Mouse (Mus musculus): Measurements from ENCODE around the gene Coa3. TPM values are rescaled to one million over a fixed set of nuclear protein-coding genes. Genes with fewer than 3 reads are reported as not detected.

Coa3 gene
- total and polyA plus RNA-seq, 2 experiments: 74.7 to 289 TPM

GRCm38 (mm10) chr11:101246702-101247012 lies 32.3 kb downstream of the Coa3 start:
- Histone ChIP-seq H3K9ac (ENCODE audit: low read depth, low read length) (peak overlapping the region; percentile 87), H3K79me2 (ENCODE audit: control insufficient read depth, insufficient read depth, low read length) (no peaks in the 10 kb centered on the region)

GRCm38 (mm10) chr11:101245855-101246701 lies 32.8 kb downstream of the Coa3 start, which contains the start of gene Ramp2:
Gene Ramp2, plus strand, starts transcription at chr11:101246028.
- peak within 1 kb of the TSS; percentile 97 for H3K4me3 ChIP-seq (ENCODE audit: insufficient read depth, low read depth, low read length)
- DNase-seq (ENCODE audit: extremely low read depth, low read depth, low spot score): no peak
- no peaks in the 10 kb centered on the region for H3K36me3 ChIP-seq (ENCODE audit: control insufficient read depth, insufficient read depth, low read length)
- H3K79me2 ChIP-seq (ENCODE audit: control insufficient read depth, insufficient read depth, low read length): no peaks in the 10 kb centered on the region
- TF ChIP-seq CTCF (IDR thresholded peaks at IDR 0.05; ENCODE audit: low read depth, low read length) (no peak), POLR2A (IDR thresholded peaks at IDR 0.05; ENCODE audit: extremely low read depth, insufficient read depth, low read length) (no peak)
- H3K4me1 ChIP-seq (ENCODE audit: control insufficient read depth, insufficient read depth, low read length): peaks cover 1% of the 10 kb centered on the region; the same call in 1 of the 2 replicates
- peaks cover 8% of the 10 kb centered on the region; the same call in 1 of the 2 replicates for H3K27me3 ChIP-seq (ENCODE audit: control insufficient read depth, insufficient read depth, low read length)
- H3K9ac ChIP-seq (ENCODE audit: low read depth, low read length): peak within 1 kb of the TSS; percentile 87
- peak within 1 kb of the TSS; percentile 83 for H3K27ac ChIP-seq (replicated peaks; ENCODE audit: insufficient read depth, low read depth, low read length)
- 7% methylated on average over 61 of the region's 63 CpGs for WGBS

More at GRCm38 (mm10) chr11:101246702-101247012, 32.3 kb downstream of the Coa3 start:
- Histone ChIP-seq H3K4me3 (ENCODE audit: insufficient read depth, low read depth, low read length) (peak overlapping the region; percentile 97), H3K27ac (replicated peaks; ENCODE audit: insufficient read depth, low read depth, low read length) (peak overlapping the region; percentile 70), H3K4me1 (ENCODE audit: control insufficient read depth, insufficient read depth, low read length) (peaks cover 1% of the 10 kb centered on the region; the same call in 1 of the 2 replicates), H3K36me3 (ENCODE audit: control insufficient read depth, insufficient read depth, low read length) (no peaks in the 10 kb centered on the region), H3K27me3 (ENCODE audit: control insufficient read depth, insufficient read depth, low read length) (peaks cover 8% of the 10 kb centered on the region; the same call in 1 of the 2 replicates)
- no peak for DNase-seq (ENCODE audit: extremely low read depth, low read depth, low spot score)
- TF ChIP-seq CTCF (IDR thresholded peaks at IDR 0.05; ENCODE audit: low read depth, low read length) (no peak), POLR2A (IDR thresholded peaks at IDR 0.05; ENCODE audit: extremely low read depth, insufficient read depth, low read length) (no peak)
- WGBS: 61% methylated on average over 7 of the region's 7 CpGs

GRCm38 (mm10) chr11:101245071-101245470 lies 33.8 kb downstream of the Coa3 start:
- no peaks in the 10 kb centered on the region for H3K79me2 ChIP-seq (ENCODE audit: control insufficient read depth, insufficient read depth, low read length)
- H3K27ac ChIP-seq (replicated peaks; ENCODE audit: insufficient read depth, low read depth, low read length): peak overlapping the region; percentile 26; the same call in 1 of the 2 replicates
- TF ChIP-seq CTCF (IDR thresholded peaks at IDR 0.05; ENCODE audit: low read depth, low read length) (no peak), POLR2A (IDR thresholded peaks at IDR 0.05; ENCODE audit: extremely low read depth, insufficient read depth, low read length) (no peak)
- H3K4me1 ChIP-seq (ENCODE audit: control insufficient read depth, insufficient read depth, low read length): peaks cover 1% of the 10 kb centered on the region; the same call in 1 of the 2 replicates
- 25% methylated on average over 4 of the region's 4 CpGs for WGBS
- peaks cover 8% of the 10 kb centered on the region; the same call in 1 of the 2 replicates for H3K27me3 ChIP-seq (ENCODE audit: control insufficient read depth, insufficient read depth, low read length)
- H3K36me3 ChIP-seq (ENCODE audit: control insufficient read depth, insufficient read depth, low read length): no peaks in the 10 kb centered on the region
- no peak overlapping the region for H3K4me3 ChIP-seq (ENCODE audit: insufficient read depth, low read depth, low read length)
- no peak overlapping the region for H3K9ac ChIP-seq (ENCODE audit: low read depth, low read length)
- DNase-seq (ENCODE audit: extremely low read depth, low read depth, low spot score): peak; percentile 69

GRCm38 (mm10) chr11:101238071-101238647 lies 40.8 kb downstream of the Coa3 start:
- H3K27me3 ChIP-seq (ENCODE audit: control insufficient read depth, insufficient read depth, low read length): no peaks in the 10 kb centered on the region
- no peak overlapping the region for H3K9ac ChIP-seq (ENCODE audit: low read depth, low read length)
- no peaks in the 10 kb centered on the region for H3K4me1 ChIP-seq (ENCODE audit: control insufficient read depth, insufficient read depth, low read length)
- DNase-seq (ENCODE audit: extremely low read depth, low read depth, low spot score): no peak
- H3K79me2 ChIP-seq (ENCODE audit: control insufficient read depth, insufficient read depth, low read length): no peaks in the 10 kb centered on the region
- no peaks in the 10 kb centered on the region for H3K36me3 ChIP-seq (ENCODE audit: control insufficient read depth, insufficient read depth, low read length)
- no peak overlapping the region for H3K4me3 ChIP-seq (ENCODE audit: insufficient read depth, low read depth, low read length)
- no peak overlapping the region for H3K27ac ChIP-seq (replicated peaks; ENCODE audit: insufficient read depth, low read depth, low read length)
- WGBS: 66% methylated on average over 5 of the region's 5 CpGs
- no peak for TF ChIP-seq CTCF (IDR thresholded peaks at IDR 0.05; ENCODE audit: low read depth, low read length)

GRCm38 (mm10) chr11:101236782-101237181 lies 42.1 kb downstream of the Coa3 start:
- no peak overlapping the region for H3K27ac ChIP-seq (replicated peaks; ENCODE audit: insufficient read depth, low read depth, low read length)
- no peak for DNase-seq (ENCODE audit: extremely low read depth, low read depth, low spot score)
- TF ChIP-seq CTCF (IDR thresholded peaks at IDR 0.05; ENCODE audit: low read depth, low read length): no peak
- TF ChIP-seq POLR2A (IDR thresholded peaks at IDR 0.05; ENCODE audit: extremely low read depth, insufficient read depth, low read length): no peak
- no peaks in the 10 kb centered on the region for H3K27me3 ChIP-seq (ENCODE audit: control insufficient read depth, insufficient read depth, low read length)
- no peak overlapping the region for H3K4me3 ChIP-seq (ENCODE audit: insufficient read depth, low read depth, low read length)
- no peak overlapping the region for H3K9ac ChIP-seq (ENCODE audit: low read depth, low read length)
- no peaks in the 10 kb centered on the region for H3K4me1 ChIP-seq (ENCODE audit: control insufficient read depth, insufficient read depth, low read length)
- WGBS: 96% methylated on average over 5 of the region's 5 CpGs
- H3K36me3 ChIP-seq (ENCODE audit: control insufficient read depth, insufficient read depth, low read length): no peaks in the 10 kb centered on the region
- H3K79me2 ChIP-seq (ENCODE audit: control insufficient read depth, insufficient read depth, low read length): no peaks in the 10 kb centered on the region

- TF ChIP-seq CTCF (IDR thresholded peaks at IDR 0.05; ENCODE audit: low read depth, low read length) (no peak), POLR2A (IDR thresholded peaks at IDR 0.05; ENCODE audit: extremely low read depth, insufficient read depth, low read length) (no peak)
- Histone ChIP-seq H3K36me3 (ENCODE audit: control insufficient read depth, insufficient read depth, low read length) (no peaks in the 10 kb centered on the region), H3K4me3 (ENCODE audit: insufficient read depth, low read depth, low read length) (no peak overlapping the region), H3K79me2 (ENCODE audit: control insufficient read depth, insufficient read depth, low read length) (no peaks in the 10 kb centered on the region), H3K27ac (replicated peaks; ENCODE audit: insufficient read depth, low read depth, low read length) (no peak overlapping the region), H3K9ac (ENCODE audit: low read depth, low read length) (no peak overlapping the region), H3K27me3 (ENCODE audit: control insufficient read depth, insufficient read depth, low read length) (no peaks in the 10 kb centered on the region), H3K4me1 (ENCODE audit: control insufficient read depth, insufficient read depth, low read length) (no peaks in the 10 kb centered on the region)
- DNase-seq (ENCODE audit: extremely low read depth, low read depth, low spot score): no peak
These were observed 43.5 kb downstream of the Coa3 start for GRCm38 (mm10) chr11:101235429-101235828.
